Mouse (Mus musculus): ENCODE measurements around the gene Lrfn2. TPM values are rescaled to one million over a fixed set of nuclear protein-coding genes. Genes with fewer than 3 reads are reported as not detected.

Lrfn2 gene
- polyA plus RNA-seq, 1 experiment from 2014 or later = 0.07 TPM

GRCm38 (mm10) chr17:48972866-48973265 lies 40.7 kb downstream of the Lrfn2 start:
- Histone ChIP-seq H3K4me3 (no peak overlapping the region), H3K4me1 (no peaks in the 10 kb centered on the region), H3K27me3 (replicated peaks) (no peaks in the 10 kb centered on the region), H3K27ac (no peak overlapping the region), H3K4me2 (no peak overlapping the region), H3K9me3 (replicated peaks) (no peaks in the 10 kb centered on the region), H3K9ac (no peak overlapping the region), H3K36me3 (no peaks in the 10 kb centered on the region)
- ATAC-seq = no peak
- WGBS (ENCODE audit: insufficient replicate concordance) = 57% methylated on average over 6 of the region's 6 CpGs

GRCm38 (mm10) chr17:48973394-48973793 lies 41.2 kb downstream of the Lrfn2 start:
- WGBS (ENCODE audit: insufficient replicate concordance) = 53% methylated on average over 3 of the region's 3 CpGs

GRCm38 (mm10) chr17:48975055-48975454 lies 42.9 kb downstream of the Lrfn2 start:
- Histone ChIP-seq H3K36me3 (no peaks in the 10 kb centered on the region), H3K9ac (no peak overlapping the region), H3K9me3 (replicated peaks) (no peaks in the 10 kb centered on the region), H3K4me2 (no peak overlapping the region), H3K4me1 (no peaks in the 10 kb centered on the region), H3K27ac (no peak overlapping the region), H3K27me3 (replicated peaks) (no peaks in the 10 kb centered on the region), H3K4me3 (no peak overlapping the region)
- 80% methylated on average over 4 of the region's 4 CpGs for WGBS (ENCODE audit: insufficient replicate concordance)
- ATAC-seq = no peak

More at GRCm38 (mm10) chr17:48973394-48973793, 41.2 kb downstream of the Lrfn2 start:
- no peak overlapping the region for H3K9ac ChIP-seq
- H3K9me3 ChIP-seq (replicated peaks) = no peaks in the 10 kb centered on the region
- H3K4me3 ChIP-seq = no peak overlapping the region
- no peaks in the 10 kb centered on the region for H3K4me1 ChIP-seq
- no peak for ATAC-seq
- no peak overlapping the region for H3K4me2 ChIP-seq
- no peak overlapping the region for H3K27ac ChIP-seq
- H3K36me3 ChIP-seq = no peaks in the 10 kb centered on the region
- H3K27me3 ChIP-seq (replicated peaks) = no peaks in the 10 kb centered on the region

GRCm38 (mm10) chr17:48976611-48977022 lies 44.4 kb downstream of the Lrfn2 start:
- no peaks in the 10 kb centered on the region for H3K27me3 ChIP-seq (replicated peaks)
- no peaks in the 10 kb centered on the region for H3K36me3 ChIP-seq
- no peak overlapping the region for H3K9ac ChIP-seq
- H3K4me3 ChIP-seq = no peak overlapping the region
- no peaks in the 10 kb centered on the region for H3K9me3 ChIP-seq (replicated peaks)
- no peak for ATAC-seq
- H3K27ac ChIP-seq = no peak overlapping the region
- H3K4me1 ChIP-seq = no peaks in the 10 kb centered on the region
- no peak overlapping the region for H3K4me2 ChIP-seq
- 50% methylated on average over 5 of the region's 5 CpGs for WGBS (ENCODE audit: insufficient replicate concordance)

GRCm38 (mm10) chr17:48995256-48995993 lies 63.2 kb downstream of the Lrfn2 start:
- H3K36me3 ChIP-seq = no peaks in the 10 kb centered on the region
- no peaks in the 10 kb centered on the region for H3K4me1 ChIP-seq
- no peaks in the 10 kb centered on the region for H3K9me3 ChIP-seq (replicated peaks)
- no peak overlapping the region for H3K4me3 ChIP-seq
- 48% methylated on average over 1 of the region's 1 CpGs for WGBS (ENCODE audit: insufficient replicate concordance)
- no peak overlapping the region for H3K27ac ChIP-seq
- H3K4me2 ChIP-seq = no peak overlapping the region
- H3K9ac ChIP-seq = no peak overlapping the region
- peaks cover 18% of the 10 kb centered on the region for H3K27me3 ChIP-seq (replicated peaks)
- no peak for ATAC-seq

- Histone ChIP-seq H3K9me3 (replicated peaks) (no peaks in the 10 kb centered on the region), H3K36me3 (no peaks in the 10 kb centered on the region), H3K4me2 (no peak overlapping the region), H3K4me3 (no peak overlapping the region), H3K27ac (no peak overlapping the region), H3K9ac (no peak overlapping the region), H3K4me1 (no peaks in the 10 kb centered on the region), H3K27me3 (replicated peaks) (peaks cover 18% of the 10 kb centered on the region)
- 6% methylated on average over 11 of the region's 11 CpGs for WGBS (ENCODE audit: insufficient replicate concordance)
- ATAC-seq = no peak
These were observed 67.5 kb downstream of the Lrfn2 start for GRCm38 (mm10) chr17:48999463-49000227.

GRCm38 (mm10) chr17:49009384-49010073 lies 77.3 kb downstream of the Lrfn2 start:
- Histone ChIP-seq H3K4me2 (no peak overlapping the region), H3K36me3 (no peaks in the 10 kb centered on the region), H3K9ac (no peak overlapping the region), H3K27ac (no peak overlapping the region), H3K4me1 (no peaks in the 10 kb centered on the region), H3K27me3 (replicated peaks) (no peaks in the 10 kb centered on the region), H3K9me3 (replicated peaks) (no peaks in the 10 kb centered on the region), H3K4me3 (no peak overlapping the region)
- WGBS (ENCODE audit: insufficient replicate concordance) = 17% methylated on average over 7 of the region's 7 CpGs
- ATAC-seq = no peak

GRCm38 (mm10) chr17:49013876-49014600 lies 81.9 kb downstream of the Lrfn2 start:
- WGBS (ENCODE audit: insufficient replicate concordance) = 61% methylated on average over 7 of the region's 7 CpGs
- Histone ChIP-seq H3K9ac (no peak overlapping the region), H3K27ac (no peak overlapping the region), H3K4me2 (no peak overlapping the region), H3K27me3 (replicated peaks) (no peaks in the 10 kb centered on the region), H3K4me1 (0 out of 2 replicates have a peak, but pooled peaks cover 3% of the 10 kb centered on the region), H3K9me3 (replicated peaks) (no peaks in the 10 kb centered on the region), H3K36me3 (no peaks in the 10 kb centered on the region), H3K4me3 (no peak overlapping the region)
- no peak for ATAC-seq

- WGBS (ENCODE audit: insufficient replicate concordance) = 64% methylated on average over 6 of the region's 6 CpGs
- 0 out of 2 replicates have a peak, but pooled peaks cover 3% of the 10 kb centered on the region for H3K4me1 ChIP-seq
- no peaks in the 10 kb centered on the region for H3K27me3 ChIP-seq (replicated peaks)
- ATAC-seq = no peak
- H3K27ac ChIP-seq = no peak overlapping the region
- H3K9me3 ChIP-seq (replicated peaks) = no peaks in the 10 kb centered on the region
- H3K4me2 ChIP-seq = no peak overlapping the region
- H3K36me3 ChIP-seq = no peaks in the 10 kb centered on the region
- no peak overlapping the region for H3K4me3 ChIP-seq
- no peak overlapping the region for H3K9ac ChIP-seq
These were observed 83.2 kb downstream of the Lrfn2 start for GRCm38 (mm10) chr17:49015368-49015767.

GRCm38 (mm10) chr17:49016229-49016628 lies 84.0 kb downstream of the Lrfn2 start:
- ATAC-seq = no peak
- Histone ChIP-seq H3K9ac (no peak overlapping the region), H3K9me3 (replicated peaks) (no peaks in the 10 kb centered on the region), H3K4me3 (no peak overlapping the region), H3K4me1 (0 out of 2 replicates have a peak, but pooled peaks cover 3% of the 10 kb centered on the region), H3K27ac (no peak overlapping the region), H3K27me3 (replicated peaks) (no peaks in the 10 kb centered on the region), H3K36me3 (no peaks in the 10 kb centered on the region), H3K4me2 (no peak overlapping the region)
- WGBS (ENCODE audit: insufficient replicate concordance) = 70% methylated on average over 6 of the region's 6 CpGs

Data from liver, embryonic 12.5 days (tissue).